Mouse (Mus musculus) embryo, embryonic 11.5 days (tissue): ENCODE measurements around the gene Exosc5.

Experiments used
- DNase-seq: peaks from one replicate; pipeline ENCODE4 v3.0.0-alpha.2; 2012; ENCODE audit warnings: low read depth, low spot score

Exosc5 gene

GRCm38 (mm10) chr7:25677013-25677412 is 18.0 kb downstream of the Exosc5 start:
- no peak for DNase-seq

- no peak for DNase-seq
Measured at GRCm38 (mm10) chr7:25679971-25680370, 21.0 kb downstream of the Exosc5 start.

- DNase-seq = peak; percentile 91
Measured at GRCm38 (mm10) chr7:25680514-25681258, 21.7 kb downstream of the Exosc5 start, which contains the start of gene B9d2. TSS of gene B9d2 (plus strand) at chr7:25680780.

- no peak for DNase-seq
Measured at GRCm38 (mm10) chr7:25681341-25682231, 22.6 kb downstream of the Exosc5 start.

GRCm38 (mm10) chr7:25683474-25684180 is 24.7 kb downstream of the Exosc5 start:
- DNase-seq = no peak

GRCm38 (mm10) chr7:25684659-25685058 is 25.7 kb downstream of the Exosc5 start:
- no peak for DNase-seq

GRCm38 (mm10) chr7:25685926-25686470 is 27.0 kb downstream of the Exosc5 start:
- DNase-seq = no peak

GRCm38 (mm10) chr7:25686680-25687531 is 27.9 kb downstream of the Exosc5 start, which contains the start of gene Tgfb1:
TSS of gene Tgfb1 (plus strand) at chr7:25687002.
- no peak for DNase-seq

GRCm38 (mm10) chr7:25687811-25688401 is 28.9 kb downstream of the Exosc5 start:
- DNase-seq = no peak

- DNase-seq = no peak
Measured at GRCm38 (mm10) chr7:25688810-25689586, 30.0 kb downstream of the Exosc5 start.

GRCm38 (mm10) chr7:25689603-25690021 is 30.6 kb downstream of the Exosc5 start:
- no peak for DNase-seq

GRCm38 (mm10) chr7:25690051-25690450 is 31.1 kb downstream of the Exosc5 start:
- DNase-seq = no peak

- DNase-seq = no peak
Measured at GRCm38 (mm10) chr7:25694104-25694503, 35.1 kb downstream of the Exosc5 start.

- no peak for DNase-seq
Measured at GRCm38 (mm10) chr7:25699851-25700250, 40.9 kb downstream of the Exosc5 start.

GRCm38 (mm10) chr7:25700732-25701131 is 41.8 kb downstream of the Exosc5 start:
- no peak for DNase-seq

- DNase-seq = no peak
Measured at GRCm38 (mm10) chr7:25702350-25702749, 43.4 kb downstream of the Exosc5 start.

- DNase-seq = no peak
Measured at GRCm38 (mm10) chr7:25703793-25704494, 45.0 kb downstream of the Exosc5 start.

GRCm38 (mm10) chr7:25704716-25705364 is 45.9 kb downstream of the Exosc5 start:
- no peak for DNase-seq
